Mouse (Mus musculus) hindbrain, postnatal 0 days (tissue): ENCODE results near the gene Ostc. TPM values are rescaled to one million over a fixed set of nuclear protein-coding genes. Genes with fewer than 3 reads are reported as not detected.
A peak's percentile ranks its signal among the peaks of the same experiment; 100 is the strongest.

ENCODE experiments used
- ATAC-seq: fragments of 200-750 bp; cut with Nextera tagmentation; 2 replicates; pipeline ENCODE4 v1.8.0; 2017; ENCODE audit warnings: mild to moderate bottlenecking, moderate TSS enrichment, moderate library complexity
- DNase-seq: peaks from one replicate; pipeline ENCODE4 v3.0.0-alpha.2; 2015; ENCODE audit warnings: low spot score
- H3K27ac ChIP-seq: fragments of 300-500 bp; sonication (generic); 2 replicates; pipeline ENCODE4 v1.5.1; 2014; ENCODE audit warnings: mild to moderate bottlenecking
- H3K27me3 ChIP-seq: fragments of 300-500 bp; sonication (generic); 2 replicates; pipeline ENCODE4 v1.6.1; 2014; ENCODE audit warnings: low read length, mixed read lengths; ENCODE audit not compliant: insufficient read depth
- H3K36me3 ChIP-seq: fragments of 300-500 bp; sonication (generic); 2 replicates; pipeline ENCODE4 v1.6.1; 2014; ENCODE audit warnings: low read length, mixed read lengths; ENCODE audit not compliant: insufficient read depth
- H3K4me1 ChIP-seq: fragments of 300-500 bp; sonication (generic); 2 replicates; pipeline ENCODE4 v1.6.1; 2014; ENCODE audit warnings: antibody characterized with exemption, low read length, mixed read lengths; ENCODE audit not compliant: insufficient read depth
- H3K4me2 ChIP-seq: fragments of 300-500 bp; sonication (generic); 2 replicates; pipeline ENCODE4 v1.6.1; 2014; ENCODE audit warnings: low read depth, mild to moderate bottlenecking, low read length, moderate library complexity, mixed read lengths
- H3K4me3 ChIP-seq: fragments of 300-500 bp; sonication (generic); 2 replicates; pipeline ENCODE4 v1.5.1; 2014; ENCODE audit warnings: low read length
- H3K9ac ChIP-seq: fragments of 300-500 bp; sonication (generic); replicated peaks from 2 replicates; pipeline ENCODE4 v1.6.1; 2014; ENCODE audit warnings: mild to moderate bottlenecking, low read length, moderate library complexity, mixed read lengths
- H3K9me3 ChIP-seq: fragments of 300-500 bp; sonication (generic); 2 replicates; pipeline ENCODE4 v1.6.1; 2016; ENCODE audit warnings: low read length, mixed read lengths
- CTCF ChIP-seq: IDR thresholded peaks from 2 replicates; pipeline ENCODE4 v1.5.1; 2016; ENCODE audit warnings: antibody characterized with exemption, control low read depth, low read depth
- WGBS: fragments of 180-500 bp; shearing (Covaris S2); extraction: QIAGEN DNeasy Blood & Tissue Kit; methylation state at CpG from one replicate; pipeline ENCODE4 v1.1.7; 2014; 5-methylcytosine and 5-hydroxymethylcytosine counted together
- polyA plus RNA-seq: library from polyadenylated mRNA; unstranded; fragments of >200 nt; fragmentation: Nextera tagmentation; extraction: Ambion mirVana; gene quantifications from 2 replicates; pipeline ENCODE4 v1.2.1, GENCODE M21; 2015
- total RNA-seq: library from RNA; depleted of rRNA; stranded (reverse); fragments of >200 nt; gene quantifications from 2 replicates; pipeline ENCODE4 v1.2.3, GENCODE M21; 2014

Gene Ostc
- total and polyA plus RNA-seq, 2 experiments from 2014 or later = 96.4 to 182 TPM

DNA sequence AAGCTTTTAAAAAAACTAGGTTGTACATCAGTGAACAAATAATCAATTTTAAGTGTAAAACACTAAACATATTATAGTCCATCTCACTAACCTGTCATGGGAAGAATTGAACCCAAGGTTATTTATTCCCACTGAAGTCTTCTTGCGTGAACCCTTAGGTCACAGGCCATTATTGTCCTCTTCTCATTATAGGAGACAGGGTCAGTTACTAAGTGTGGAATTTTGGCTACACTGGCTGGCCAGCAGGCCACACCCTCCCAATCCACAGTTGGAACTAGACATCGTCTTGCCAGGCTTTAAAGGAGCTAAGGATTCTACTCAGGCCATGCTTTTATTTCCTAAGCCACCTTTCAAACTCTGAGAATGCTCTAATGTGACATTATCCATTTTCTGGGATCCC lies 16.5 kb upstream of the Ostc start:
- Histone ChIP-seq H3K27me3 (no peaks in the 10 kb centered on the region), H3K9me3 (no peaks in the 10 kb centered on the region), H3K27ac (no peak overlapping the region), H3K4me3 (no peak overlapping the region), H3K36me3 (peaks cover 28% of the 10 kb centered on the region), H3K9ac (no peak overlapping the region), H3K4me2 (no peak overlapping the region), H3K4me1 (no peaks in the 10 kb centered on the region)
- DNase-seq (no peak), ATAC-seq (no peak)
- WGBS = 73% methylated on average over 2 of the region's 2 CpGs
- TF ChIP-seq CTCF = no peak

DNA sequence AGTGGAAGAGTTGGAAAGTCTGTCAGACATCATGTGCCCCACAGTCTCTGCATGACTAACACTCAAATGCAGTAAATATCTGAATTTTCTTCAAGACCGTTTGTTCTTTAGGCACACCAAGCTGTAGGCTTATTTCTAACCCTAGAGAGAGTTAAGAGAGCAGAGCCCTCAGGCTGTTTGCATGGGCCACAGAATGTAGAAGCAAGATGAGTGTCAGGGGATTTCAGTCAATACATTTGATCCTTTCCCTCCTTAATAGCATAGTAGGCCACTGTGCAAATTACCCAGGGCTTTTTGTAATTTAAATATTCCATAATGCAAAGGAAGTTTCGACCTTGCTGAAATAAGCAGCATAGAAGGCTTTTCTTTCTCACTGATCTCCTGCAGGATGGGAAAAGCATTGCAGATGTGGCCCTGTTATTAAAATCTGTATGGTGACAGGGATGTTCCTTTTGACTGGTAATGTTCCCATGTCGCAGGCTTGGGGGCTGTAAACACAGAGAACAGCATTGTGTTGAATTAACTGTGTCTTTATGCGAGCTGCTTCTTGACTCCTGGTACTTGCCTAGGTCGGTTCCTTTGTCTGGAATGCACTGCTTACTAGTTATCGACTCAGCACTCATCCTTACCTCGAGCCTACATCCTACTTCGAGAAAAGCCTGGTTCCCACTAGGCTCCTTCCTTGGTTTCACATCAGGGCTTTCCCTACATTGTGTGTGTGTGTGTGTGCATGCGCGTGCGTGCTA lies 13.7 kb upstream of the Ostc start:
- Histone ChIP-seq H3K4me2 (no peak overlapping the region), H3K9me3 (no peaks in the 10 kb centered on the region), H3K4me1 (no peaks in the 10 kb centered on the region), H3K27me3 (no peaks in the 10 kb centered on the region), H3K9ac (no peak overlapping the region), H3K4me3 (no peak overlapping the region), H3K27ac (no peak overlapping the region), H3K36me3 (peaks cover 23% of the 10 kb centered on the region)
- 76% methylated on average over 11 of the region's 11 CpGs for WGBS
- no peak for ATAC-seq
- peak; percentile 20; the same call in 1 of the 2 replicates for TF ChIP-seq CTCF
- no peak for DNase-seq

DNA sequence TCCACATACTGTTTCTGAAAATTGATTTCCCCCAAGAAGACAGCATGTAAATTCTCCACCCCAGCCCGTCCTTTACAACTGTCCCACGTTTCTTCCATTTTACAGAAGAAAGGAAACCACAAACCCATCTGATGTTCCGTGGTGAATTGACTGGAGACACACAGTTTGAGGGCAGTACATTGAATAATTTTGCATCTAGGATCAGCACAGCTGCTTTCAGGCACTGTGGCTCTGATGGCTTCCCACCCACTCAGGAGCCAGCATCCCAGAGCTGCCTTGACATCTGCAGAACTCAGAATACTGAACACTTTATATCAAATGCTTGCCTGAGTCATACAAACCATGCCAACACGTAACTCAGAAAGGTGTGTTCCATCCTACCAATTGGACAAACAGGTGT lies 11.0 kb upstream of the Ostc start:
- Histone ChIP-seq H3K9ac (no peak overlapping the region), H3K4me3 (no peak overlapping the region), H3K4me2 (no peak overlapping the region), H3K36me3 (no peaks in the 10 kb centered on the region), H3K9me3 (no peaks in the 10 kb centered on the region), H3K27ac (no peak overlapping the region), H3K27me3 (no peaks in the 10 kb centered on the region), H3K4me1 (no peaks in the 10 kb centered on the region)
- 88% methylated on average over 4 of the region's 4 CpGs for WGBS
- TF ChIP-seq CTCF = no peak
- ATAC-seq = no peak
- no peak for DNase-seq

DNA sequence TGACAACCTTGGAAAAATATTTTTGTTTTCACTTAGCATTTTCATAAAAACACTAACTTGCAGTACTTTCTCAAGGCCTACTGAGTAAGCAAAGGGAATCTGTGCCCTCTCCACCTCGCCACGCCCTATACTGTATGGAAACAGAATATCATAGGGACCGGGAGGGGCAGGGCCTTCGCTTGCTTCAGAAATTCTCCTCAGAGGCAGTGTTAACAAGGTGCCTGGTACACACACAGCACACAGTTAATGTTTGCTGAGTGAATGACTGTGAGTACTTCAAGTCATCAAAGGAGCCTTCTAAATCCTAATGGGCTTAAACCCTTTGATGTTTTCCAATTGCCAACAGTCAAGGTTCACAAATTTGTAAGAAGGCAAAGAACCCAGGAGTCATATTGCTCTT lies 9.6 kb upstream of the Ostc start:
- Histone ChIP-seq H3K36me3 (no peaks in the 10 kb centered on the region), H3K4me3 (no peak overlapping the region), H3K9ac (no peak overlapping the region), H3K4me2 (no peak overlapping the region), H3K9me3 (no peaks in the 10 kb centered on the region), H3K4me1 (no peaks in the 10 kb centered on the region), H3K27ac (no peak overlapping the region), H3K27me3 (no peaks in the 10 kb centered on the region)
- TF ChIP-seq CTCF = no peak
- no peak for ATAC-seq
- no peak for DNase-seq
- WGBS = 93% methylated on average over 4 of the region's 4 CpGs

DNA sequence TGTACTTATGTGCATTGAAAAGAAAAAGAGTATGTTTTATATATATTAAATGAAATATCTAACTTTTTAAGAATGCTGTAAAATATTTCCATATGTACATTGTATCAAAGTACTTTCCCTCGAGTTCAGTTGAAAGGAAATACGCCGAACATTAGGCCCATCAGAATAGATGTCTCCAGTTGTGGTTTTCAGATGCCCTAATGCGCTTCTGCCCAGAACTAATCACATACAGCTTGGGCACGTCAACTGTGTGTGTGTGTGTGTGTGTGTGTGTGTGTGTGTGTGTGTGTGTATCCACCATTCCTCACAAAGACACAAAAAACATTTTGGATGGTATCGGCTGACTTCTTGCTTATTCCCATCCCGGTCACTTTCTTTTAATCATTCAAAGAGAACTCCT lies 7.3 kb upstream of the Ostc start:
- ATAC-seq (no peak), DNase-seq (no peak)
- 93% methylated on average over 7 of the region's 7 CpGs for WGBS
- Histone ChIP-seq H3K4me1 (no peaks in the 10 kb centered on the region), H3K4me3 (no peak overlapping the region), H3K4me2 (no peak overlapping the region), H3K9me3 (no peaks in the 10 kb centered on the region), H3K27ac (no peak overlapping the region), H3K9ac (no peak overlapping the region), H3K36me3 (no peaks in the 10 kb centered on the region), H3K27me3 (no peaks in the 10 kb centered on the region)
- no peak for TF ChIP-seq CTCF

DNA sequence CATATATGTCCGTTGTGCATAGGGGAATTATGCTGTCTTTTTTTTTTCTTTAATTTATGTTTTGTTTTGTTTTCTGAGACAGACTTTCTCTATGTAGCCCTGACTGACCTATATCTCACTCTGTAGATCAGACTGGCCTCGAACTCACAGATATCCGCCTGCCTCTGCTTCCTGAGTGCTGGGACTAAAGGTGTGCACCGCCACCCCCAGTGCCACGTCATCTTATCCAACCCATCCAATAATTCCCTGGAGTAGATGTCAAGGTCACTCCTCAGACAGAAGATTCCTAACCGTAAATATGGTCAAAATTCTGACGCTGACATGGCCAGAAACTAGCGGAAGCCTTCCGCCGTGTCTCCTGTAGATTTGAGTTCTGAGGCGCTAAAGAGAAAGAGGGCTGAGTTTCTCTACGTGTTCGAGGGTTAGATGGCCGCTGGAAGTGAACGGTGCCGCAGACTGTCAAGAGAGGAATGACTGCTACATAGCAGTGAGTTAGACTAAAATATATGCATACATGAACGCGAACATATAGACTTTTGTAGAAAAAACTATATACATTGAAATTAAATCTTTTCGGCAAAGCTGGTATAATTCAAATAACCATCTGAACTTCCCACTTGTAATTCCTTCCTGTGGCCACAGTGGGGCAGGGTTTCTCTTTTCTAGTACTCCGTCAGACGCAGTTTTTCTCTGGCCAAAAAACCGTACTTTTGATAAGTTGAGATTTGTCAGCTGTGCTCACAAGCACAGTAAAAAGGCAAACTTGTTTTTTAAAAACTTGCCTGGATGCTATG lies 5.7 kb upstream of the Ostc start:
- peak; percentile 80 for TF ChIP-seq CTCF
- no peaks in the 10 kb centered on the region for H3K27me3 ChIP-seq
- ATAC-seq (0 out of 2 replicates have a peak, but pooled peaks have one; percentile 51), DNase-seq (peak; percentile 87)
- H3K27ac ChIP-seq = no peak overlapping the region
- 0 out of 2 replicates have a peak overlapping the region, but pooled peaks have one; percentile 22 for H3K9ac ChIP-seq
- H3K9me3 ChIP-seq = no peaks in the 10 kb centered on the region
- H3K4me2 ChIP-seq = peak overlapping the region; percentile 61
- H3K4me3 ChIP-seq = peak overlapping the region; percentile 35
- 0 out of 2 replicates have a peak, but pooled peaks cover under 1% of the 10 kb centered on the region for H3K4me1 ChIP-seq
- WGBS = 19% methylated on average over 22 of the region's 22 CpGs
- H3K36me3 ChIP-seq = no peaks in the 10 kb centered on the region
